Mouse (Mus musculus): ENCODE data around the gene Frs2. TPM values are rescaled to one million over a fixed set of nuclear protein-coding genes. Genes with fewer than 3 reads are reported as not detected.

Gene Frs2
- total and polyA plus RNA-seq, 2 experiments from 2014 or later: 17.3 to 20.3 TPM

GRCm38 (mm10) chr10:117128693-117129092 is 19.6 kb downstream of the Frs2 start:
- H3K9me3 ChIP-seq (ENCODE audit: low read length): no peaks in the 10 kb centered on the region
- DNase-seq (ENCODE audit: low spot score) (no peak), ATAC-seq (ENCODE audit: low FRiP score) (no peak)
- H3K36me3 ChIP-seq (ENCODE audit: insufficient read depth, low read length): 0 out of 2 replicates have a peak, but pooled peaks cover 2% of the 10 kb centered on the region
- WGBS: 91% methylated on average over 2 of the region's 2 CpGs
- no peak overlapping the region for H3K4me2 ChIP-seq (ENCODE audit: low read depth, low read length, poor library complexity, severe bottlenecking)
- H3K4me3 ChIP-seq (ENCODE audit: low read depth, low read length): no peak overlapping the region
- H3K4me1 ChIP-seq (ENCODE audit: insufficient read depth, low read length): no peaks in the 10 kb centered on the region
- TF ChIP-seq CTCF (IDR thresholded peaks at IDR 0.05): no peak
- no peak overlapping the region for H3K27ac ChIP-seq (ENCODE audit: low read depth, low read length)
- H3K9ac ChIP-seq (replicated peaks; ENCODE audit: low read length, poor library complexity, severe bottlenecking): no peak overlapping the region
- no peaks in the 10 kb centered on the region for H3K27me3 ChIP-seq (ENCODE audit: insufficient read depth, low read length)

- H3K27me3 ChIP-seq (ENCODE audit: insufficient read depth, low read length): no peaks in the 10 kb centered on the region
- no peak overlapping the region for H3K9ac ChIP-seq (replicated peaks; ENCODE audit: low read length, poor library complexity, severe bottlenecking)
- no peak for TF ChIP-seq CTCF (IDR thresholded peaks at IDR 0.05)
- H3K27ac ChIP-seq (ENCODE audit: low read depth, low read length): no peak overlapping the region
- ATAC-seq (ENCODE audit: low FRiP score) (no peak), DNase-seq (ENCODE audit: low spot score) (no peak)
- no peak overlapping the region for H3K4me2 ChIP-seq (ENCODE audit: low read depth, low read length, poor library complexity, severe bottlenecking)
- H3K9me3 ChIP-seq (ENCODE audit: low read length): no peaks in the 10 kb centered on the region
- no peaks in the 10 kb centered on the region for H3K4me1 ChIP-seq (ENCODE audit: insufficient read depth, low read length)
- 73% methylated on average over 2 of the region's 2 CpGs for WGBS
- H3K4me3 ChIP-seq (ENCODE audit: low read depth, low read length): no peak overlapping the region
- 0 out of 2 replicates have a peak, but pooled peaks cover 2% of the 10 kb centered on the region for H3K36me3 ChIP-seq (ENCODE audit: insufficient read depth, low read length)
These were observed 20.9 kb downstream of the Frs2 start for GRCm38 (mm10) chr10:117127480-117127879.

- DNase-seq (ENCODE audit: low spot score) (no peak), ATAC-seq (ENCODE audit: low FRiP score) (no peak)
- Histone ChIP-seq H3K9ac (replicated peaks; ENCODE audit: low read length, poor library complexity, severe bottlenecking) (no peak overlapping the region), H3K27ac (ENCODE audit: low read depth, low read length) (no peak overlapping the region), H3K4me3 (ENCODE audit: low read depth, low read length) (no peak overlapping the region), H3K36me3 (ENCODE audit: insufficient read depth, low read length) (no peaks in the 10 kb centered on the region), H3K27me3 (ENCODE audit: insufficient read depth, low read length) (no peaks in the 10 kb centered on the region), H3K4me2 (ENCODE audit: low read depth, low read length, poor library complexity, severe bottlenecking) (no peak overlapping the region), H3K4me1 (ENCODE audit: insufficient read depth, low read length) (no peaks in the 10 kb centered on the region), H3K9me3 (ENCODE audit: low read length) (no peaks in the 10 kb centered on the region)
- 96% methylated on average over 1 of the region's 1 CpGs for WGBS
- TF ChIP-seq CTCF (IDR thresholded peaks at IDR 0.05): no peak
These were observed 21.6 kb downstream of the Frs2 start for GRCm38 (mm10) chr10:117126719-117127118.

- Histone ChIP-seq H3K9ac (replicated peaks; ENCODE audit: low read length, poor library complexity, severe bottlenecking) (no peak overlapping the region), H3K9me3 (ENCODE audit: low read length) (no peaks in the 10 kb centered on the region), H3K4me1 (ENCODE audit: insufficient read depth, low read length) (no peaks in the 10 kb centered on the region), H3K27ac (ENCODE audit: low read depth, low read length) (no peak overlapping the region), H3K27me3 (ENCODE audit: insufficient read depth, low read length) (no peaks in the 10 kb centered on the region), H3K4me3 (ENCODE audit: low read depth, low read length) (no peak overlapping the region), H3K36me3 (ENCODE audit: insufficient read depth, low read length) (no peaks in the 10 kb centered on the region), H3K4me2 (ENCODE audit: low read depth, low read length, poor library complexity, severe bottlenecking) (no peak overlapping the region)
- 76% methylated on average over 4 of the region's 4 CpGs for WGBS
- ATAC-seq (ENCODE audit: low FRiP score) (no peak), DNase-seq (ENCODE audit: low spot score) (no peak)
- TF ChIP-seq CTCF (IDR thresholded peaks at IDR 0.05): no peak
These were observed 22.1 kb downstream of the Frs2 start for GRCm38 (mm10) chr10:117126233-117126632.

GRCm38 (mm10) chr10:117121448-117121847 is 26.9 kb downstream of the Frs2 start:
- Histone ChIP-seq H3K9me3 (ENCODE audit: low read length) (no peaks in the 10 kb centered on the region), H3K27me3 (ENCODE audit: insufficient read depth, low read length) (no peaks in the 10 kb centered on the region), H3K4me2 (ENCODE audit: low read depth, low read length, poor library complexity, severe bottlenecking) (no peak overlapping the region), H3K27ac (ENCODE audit: low read depth, low read length) (no peak overlapping the region), H3K4me1 (ENCODE audit: insufficient read depth, low read length) (no peaks in the 10 kb centered on the region), H3K4me3 (ENCODE audit: low read depth, low read length) (no peak overlapping the region), H3K9ac (replicated peaks; ENCODE audit: low read length, poor library complexity, severe bottlenecking) (no peak overlapping the region), H3K36me3 (ENCODE audit: insufficient read depth, low read length) (no peaks in the 10 kb centered on the region)
- no peak for TF ChIP-seq CTCF (IDR thresholded peaks at IDR 0.05)
- no peak for DNase-seq (ENCODE audit: low spot score)
- 94% methylated on average over 3 of the region's 3 CpGs for WGBS
- ATAC-seq (ENCODE audit: low FRiP score): no peak

- Histone ChIP-seq H3K9ac (replicated peaks; ENCODE audit: low read length, poor library complexity, severe bottlenecking) (no peak overlapping the region), H3K27ac (ENCODE audit: low read depth, low read length) (no peak overlapping the region), H3K36me3 (ENCODE audit: insufficient read depth, low read length) (no peaks in the 10 kb centered on the region), H3K4me2 (ENCODE audit: low read depth, low read length, poor library complexity, severe bottlenecking) (no peak overlapping the region), H3K4me1 (ENCODE audit: insufficient read depth, low read length) (no peaks in the 10 kb centered on the region), H3K4me3 (ENCODE audit: low read depth, low read length) (no peak overlapping the region), H3K27me3 (ENCODE audit: insufficient read depth, low read length) (no peaks in the 10 kb centered on the region), H3K9me3 (ENCODE audit: low read length) (no peaks in the 10 kb centered on the region)
- ATAC-seq (ENCODE audit: low FRiP score) (no peak), DNase-seq (ENCODE audit: low spot score) (no peak)
- WGBS: 94% methylated on average over 7 of the region's 7 CpGs
- no peak for TF ChIP-seq CTCF (IDR thresholded peaks at IDR 0.05)
These were observed 28.2 kb downstream of the Frs2 start for GRCm38 (mm10) chr10:117120051-117120666.

All from midbrain, postnatal 0 days (tissue).